Mouse (Mus musculus) heart, embryonic 13.5 days (tissue): ENCODE results near the gene Lpar3. TPM values are rescaled to one million over a fixed set of nuclear protein-coding genes. Genes with fewer than 3 reads are reported as not detected.

ENCODE experiments used
- ATAC-seq: fragments of 200-750 bp; cut with Nextera tagmentation; 2 replicates; pipeline ENCODE4 v1.8.0; 2017; ENCODE audit warnings: moderate TSS enrichment; ENCODE audit not compliant: insufficient number of reproducible peaks, low FRiP score, low TSS enrichment; ENCODE audit errors: extremely low read depth
- H3K27ac ChIP-seq: fragments of 300-500 bp; sonication (generic); replicated peaks from 2 replicates; pipeline ENCODE4 v1.5.1; 2015; ENCODE audit warnings: moderate library complexity, mild to moderate bottlenecking, inconsistent platforms
- H3K27me3 ChIP-seq: fragments of 300-500 bp; sonication (generic); replicated peaks from 2 replicates; pipeline ENCODE4 v1.6.1; 2015; ENCODE audit warnings: mild to moderate bottlenecking, inconsistent platforms
- H3K36me3 ChIP-seq: fragments of 300-500 bp; sonication (generic); 2 replicates; pipeline ENCODE4 v1.6.1; 2015; ENCODE audit warnings: mild to moderate bottlenecking, inconsistent platforms
- H3K4me1 ChIP-seq: fragments of 300-500 bp; sonication (generic); 2 replicates; pipeline ENCODE4 v1.6.1; 2015; ENCODE audit warnings: inconsistent platforms
- H3K4me2 ChIP-seq: fragments of 300-500 bp; sonication (generic); 2 replicates; pipeline ENCODE4 v1.6.1; 2015; ENCODE audit warnings: inconsistent platforms, mild to moderate bottlenecking, moderate library complexity
- H3K4me3 ChIP-seq: fragments of 300-500 bp; sonication (generic); 2 replicates; pipeline ENCODE4 v1.5.1; 2015; ENCODE audit warnings: moderate library complexity, mild to moderate bottlenecking, inconsistent platforms
- H3K9ac ChIP-seq: fragments of 300-500 bp; sonication (generic); 2 replicates; pipeline ENCODE4 v1.6.1; 2015; ENCODE audit warnings: inconsistent platforms, mild to moderate bottlenecking, moderate library complexity
- H3K9me3 ChIP-seq: fragments of 300-500 bp; sonication (generic); 2 replicates; pipeline ENCODE4 v1.6.1; 2016; ENCODE audit warnings: inconsistent platforms
- WGBS: fragments of 180-500 bp; shearing (Covaris S2); methylation state at CpG from one replicate; pipeline ENCODE4 v1.1.7; 2015; ENCODE audit warnings: mixed read lengths; 5-methylcytosine and 5-hydroxymethylcytosine counted together
- polyA plus RNA-seq: library from polyadenylated mRNA; unstranded; fragments of >200 nt; fragmentation: Nextera tagmentation; extraction: Ambion mirVana; gene quantifications from 2 replicates; pipeline ENCODE4 v1.2.1, GENCODE M21; 2015

Lpar3 gene
- polyA plus RNA-seq, 1 experiment from 2014 or later: 44.7 TPM

GRCm38 (mm10) chr3:146262536-146262935 lies 41.8 kb downstream of the Lpar3 start:
- Histone ChIP-seq H3K27ac (no peak overlapping the region; the same call in 1 of the 2 replicates), H3K4me3 (no peak overlapping the region), H3K36me3 (no peaks in the 10 kb centered on the region), H3K4me2 (no peak overlapping the region), H3K9ac (no peak overlapping the region), H3K27me3 (no peaks in the 10 kb centered on the region), H3K9me3 (no peaks in the 10 kb centered on the region), H3K4me1 (peaks cover 66% of the 10 kb centered on the region)
- no peak for ATAC-seq
- WGBS: 19% methylated on average over 1 of the region's 1 CpGs

- Histone ChIP-seq H3K9ac (no peak overlapping the region), H3K36me3 (no peaks in the 10 kb centered on the region), H3K9me3 (no peaks in the 10 kb centered on the region), H3K4me3 (no peak overlapping the region), H3K27ac (no peak overlapping the region), H3K4me2 (no peak overlapping the region), H3K27me3 (no peaks in the 10 kb centered on the region), H3K4me1 (peaks cover 54% of the 10 kb centered on the region)
- ATAC-seq: no peak
- WGBS: 76% methylated on average over 10 of the region's 10 CpGs
These were observed 43.4 kb downstream of the Lpar3 start for GRCm38 (mm10) chr3:146264146-146264545.

GRCm38 (mm10) chr3:146265545-146266130 lies 44.9 kb downstream of the Lpar3 start:
- H3K36me3 ChIP-seq: no peaks in the 10 kb centered on the region
- H3K4me1 ChIP-seq: peaks cover 44% of the 10 kb centered on the region
- H3K27me3 ChIP-seq: no peaks in the 10 kb centered on the region
- 68% methylated on average over 12 of the region's 12 CpGs for WGBS
- no peak overlapping the region for H3K4me3 ChIP-seq
- H3K27ac ChIP-seq: no peak overlapping the region
- H3K9me3 ChIP-seq: no peaks in the 10 kb centered on the region
- no peak for ATAC-seq
- no peak overlapping the region for H3K4me2 ChIP-seq
- no peak overlapping the region for H3K9ac ChIP-seq

GRCm38 (mm10) chr3:146268024-146268801 lies 47.5 kb downstream of the Lpar3 start:
- Histone ChIP-seq H3K27me3 (no peaks in the 10 kb centered on the region), H3K9ac (no peak overlapping the region), H3K4me3 (no peak overlapping the region), H3K4me2 (no peak overlapping the region), H3K27ac (no peak overlapping the region), H3K4me1 (peaks cover 28% of the 10 kb centered on the region), H3K36me3 (no peaks in the 10 kb centered on the region), H3K9me3 (no peaks in the 10 kb centered on the region)
- no peak for ATAC-seq
- 84% methylated on average over 14 of the region's 14 CpGs for WGBS

GRCm38 (mm10) chr3:146274503-146274902 lies 53.7 kb downstream of the Lpar3 start:
- no peak for ATAC-seq
- H3K9ac ChIP-seq: peak overlapping the region; percentile 47
- no peaks in the 10 kb centered on the region for H3K36me3 ChIP-seq
- no peaks in the 10 kb centered on the region for H3K9me3 ChIP-seq
- H3K4me3 ChIP-seq: no peak overlapping the region
- H3K4me1 ChIP-seq: peaks cover 68% of the 10 kb centered on the region
- peak overlapping the region; percentile 29 for H3K4me2 ChIP-seq
- no peaks in the 10 kb centered on the region for H3K27me3 ChIP-seq
- 34% methylated on average over 5 of the region's 5 CpGs for WGBS
- peak overlapping the region; percentile 89 for H3K27ac ChIP-seq

- Histone ChIP-seq H3K9me3 (no peaks in the 10 kb centered on the region), H3K9ac (no peak overlapping the region), H3K4me2 (peak overlapping the region; percentile 18), H3K27me3 (no peaks in the 10 kb centered on the region), H3K4me3 (no peak overlapping the region), H3K36me3 (no peaks in the 10 kb centered on the region), H3K27ac (peak overlapping the region; percentile 89), H3K4me1 (peaks cover 78% of the 10 kb centered on the region)
- 48% methylated on average over 11 of the region's 11 CpGs for WGBS
- ATAC-seq: no peak
These were observed 54.7 kb downstream of the Lpar3 start for GRCm38 (mm10) chr3:146275360-146276025.

GRCm38 (mm10) chr3:146276026-146276409 lies 55.3 kb downstream of the Lpar3 start:
- no peak overlapping the region for H3K4me3 ChIP-seq
- WGBS: 25% methylated on average over 4 of the region's 4 CpGs
- H3K27me3 ChIP-seq: no peaks in the 10 kb centered on the region
- H3K27ac ChIP-seq: peak overlapping the region; percentile 89
- H3K9me3 ChIP-seq: no peaks in the 10 kb centered on the region
- peaks cover 83% of the 10 kb centered on the region for H3K4me1 ChIP-seq
- peak overlapping the region; percentile 18 for H3K4me2 ChIP-seq
- H3K36me3 ChIP-seq: no peaks in the 10 kb centered on the region
- H3K9ac ChIP-seq: no peak overlapping the region
- no peak for ATAC-seq

- Histone ChIP-seq H3K27me3 (no peaks in the 10 kb centered on the region), H3K36me3 (no peaks in the 10 kb centered on the region), H3K27ac (peak overlapping the region; percentile 89), H3K4me2 (no peak overlapping the region), H3K4me1 (peaks cover 88% of the 10 kb centered on the region), H3K9me3 (no peaks in the 10 kb centered on the region), H3K9ac (no peak overlapping the region), H3K4me3 (no peak overlapping the region)
- no peak for ATAC-seq
- 73% methylated on average over 4 of the region's 4 CpGs for WGBS
These were observed 56.2 kb downstream of the Lpar3 start for GRCm38 (mm10) chr3:146276991-146277390.

- WGBS: 57% methylated on average over 11 of the region's 11 CpGs
- Histone ChIP-seq H3K27me3 (no peaks in the 10 kb centered on the region), H3K4me3 (no peak overlapping the region), H3K9me3 (no peaks in the 10 kb centered on the region), H3K27ac (peak overlapping the region; percentile 89), H3K4me1 (peaks cover 86% of the 10 kb centered on the region), H3K36me3 (no peaks in the 10 kb centered on the region), H3K9ac (no peak overlapping the region), H3K4me2 (no peak overlapping the region)
- ATAC-seq: no peak
These were observed 56.7 kb downstream of the Lpar3 start for GRCm38 (mm10) chr3:146277456-146277855.

GRCm38 (mm10) chr3:146278195-146279140 lies 57.7 kb downstream of the Lpar3 start:
- WGBS: 40% methylated on average over 13 of the region's 13 CpGs
- Histone ChIP-seq H3K4me2 (peak overlapping the region; percentile 39), H3K36me3 (peaks cover 3% of the 10 kb centered on the region; the same call in 1 of the 2 replicates), H3K4me3 (no peak overlapping the region), H3K27ac (peak overlapping the region; percentile 89), H3K9me3 (no peaks in the 10 kb centered on the region), H3K9ac (0 out of 2 replicates have a peak overlapping the region, but pooled peaks have one; percentile 33), H3K27me3 (no peaks in the 10 kb centered on the region), H3K4me1 (peaks cover 79% of the 10 kb centered on the region)
- ATAC-seq: peak; percentile 82
